Mouse (Mus musculus): ENCODE measurements at regions not wholly inside any gene's neighbourhood (a gene's known extent, or its start where the extent isn't known, plus 50 kb on each side); places are given as distances from the start of the nearest gene placed in this dataset.
A peak's percentile ranks its signal among the peaks of the same experiment; 100 is the strongest.

DNA sequence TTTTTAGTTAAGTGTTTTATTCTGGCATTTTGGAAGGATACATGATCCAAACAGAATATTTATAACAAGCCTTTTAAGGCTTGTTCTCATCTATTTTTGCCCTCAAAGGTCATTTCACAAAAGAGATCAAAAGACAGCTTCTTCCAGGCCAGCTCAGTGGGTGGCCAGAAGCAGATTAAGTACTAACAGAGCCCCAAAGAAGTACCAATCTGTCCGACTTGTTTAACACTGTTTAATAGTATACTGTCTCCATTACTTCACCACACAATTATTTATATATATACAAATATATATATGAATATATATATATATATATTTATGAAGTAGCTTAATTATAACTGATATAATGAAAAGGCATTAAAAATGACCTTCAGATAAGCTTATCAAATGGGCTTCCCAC, 284.7 kb upstream of the Zic4 start:
- 7% methylated on average over 1 of the region's 1 CpGs for WGBS
- Histone ChIP-seq H3K4me2 (ENCODE audit: low read depth, low read length, severe bottlenecking) (no peak overlapping the region), H3K36me3 (ENCODE audit: control insufficient read depth, insufficient read depth, low read length) (no peaks in the 10 kb centered on the region), H3K9me3 (ENCODE audit: control insufficient read depth, low read length) (no peaks in the 10 kb centered on the region), H3K9ac (ENCODE audit: low read length) (no peak overlapping the region), H3K27me3 (ENCODE audit: control insufficient read depth, insufficient read depth, low read length) (no peaks in the 10 kb centered on the region), H3K4me1 (replicated peaks; ENCODE audit: control insufficient read depth, insufficient read depth, low read length) (no peaks in the 10 kb centered on the region), H3K4me3 (ENCODE audit: low read depth, low read length) (no peak overlapping the region), H3K27ac (ENCODE audit: low read depth, low read length) (no peak overlapping the region)
- DNase-seq (ENCODE audit: low spot score) = no peak
- no peak for ATAC-seq (replicated peaks; ENCODE audit: low FRiP score)

DNA sequence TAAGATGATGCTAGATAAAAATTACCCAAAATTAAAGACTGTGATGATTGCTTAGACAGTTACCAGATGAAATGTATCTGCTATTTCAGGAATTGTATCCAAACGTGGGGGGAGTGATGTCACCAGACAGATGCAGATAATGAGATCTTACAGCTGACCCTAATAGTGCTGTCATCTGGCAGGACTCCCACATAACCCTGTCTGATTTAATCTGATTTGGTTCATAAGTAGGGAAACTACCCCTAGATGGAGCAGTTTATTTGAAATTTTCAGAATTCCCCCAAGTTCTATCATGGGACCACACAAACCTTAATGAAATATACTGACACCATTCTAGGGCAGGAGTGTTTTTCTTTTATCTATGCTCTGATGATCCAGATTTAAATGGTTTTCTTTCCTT, 278.4 kb upstream of the Zic4 start:
- no peak overlapping the region for H3K27ac ChIP-seq (ENCODE audit: low read depth, low read length)
- DNase-seq (ENCODE audit: low spot score) = no peak
- 54% methylated on average over 1 of the region's 1 CpGs for WGBS
- no peaks in the 10 kb centered on the region for H3K4me1 ChIP-seq (replicated peaks; ENCODE audit: control insufficient read depth, insufficient read depth, low read length)
- no peaks in the 10 kb centered on the region for H3K36me3 ChIP-seq (ENCODE audit: control insufficient read depth, insufficient read depth, low read length)
- H3K9me3 ChIP-seq (ENCODE audit: control insufficient read depth, low read length) = no peaks in the 10 kb centered on the region
- no peak overlapping the region for H3K9ac ChIP-seq (ENCODE audit: low read length)
- no peak overlapping the region for H3K4me3 ChIP-seq (ENCODE audit: low read depth, low read length)
- no peak overlapping the region for H3K4me2 ChIP-seq (ENCODE audit: low read depth, low read length, severe bottlenecking)
- ATAC-seq (replicated peaks; ENCODE audit: low FRiP score) = no peak
- H3K27me3 ChIP-seq (ENCODE audit: control insufficient read depth, insufficient read depth, low read length) = no peaks in the 10 kb centered on the region

- Histone ChIP-seq H3K9me3 (ENCODE audit: control insufficient read depth, low read length) (no peaks in the 10 kb centered on the region), H3K36me3 (ENCODE audit: control insufficient read depth, insufficient read depth, low read length) (no peaks in the 10 kb centered on the region), H3K9ac (ENCODE audit: low read length) (no peak overlapping the region), H3K4me1 (replicated peaks; ENCODE audit: control insufficient read depth, insufficient read depth, low read length) (no peaks in the 10 kb centered on the region), H3K4me3 (ENCODE audit: low read depth, low read length) (no peak overlapping the region), H3K4me2 (ENCODE audit: low read depth, low read length, severe bottlenecking) (no peak overlapping the region), H3K27ac (ENCODE audit: low read depth, low read length) (no peak overlapping the region), H3K27me3 (ENCODE audit: control insufficient read depth, insufficient read depth, low read length) (no peaks in the 10 kb centered on the region)
- 90% methylated on average over 3 of the region's 3 CpGs for WGBS
- no peak for ATAC-seq (replicated peaks; ENCODE audit: low FRiP score)
- peak; percentile 44 for DNase-seq (ENCODE audit: low spot score)
These were observed 276.3 kb upstream of the Zic4 start for GRCm38 (mm10) chr9:91085923-91086322.

- no peak overlapping the region for H3K9ac ChIP-seq (ENCODE audit: low read length)
- no peaks in the 10 kb centered on the region for H3K4me1 ChIP-seq (replicated peaks; ENCODE audit: control insufficient read depth, insufficient read depth, low read length)
- no peaks in the 10 kb centered on the region for H3K36me3 ChIP-seq (ENCODE audit: control insufficient read depth, insufficient read depth, low read length)
- whole genome bisulfite sequencing = 70% methylated on average over 2 of the region's 2 CpGs
- H3K4me2 ChIP-seq (ENCODE audit: low read depth, low read length, severe bottlenecking) = no peak overlapping the region
- H3K27ac ChIP-seq (ENCODE audit: low read depth, low read length) = no peak overlapping the region
- ATAC-seq (replicated peaks; ENCODE audit: low FRiP score) (no peak), DNase-seq (ENCODE audit: low spot score) (no peak)
- H3K9me3 ChIP-seq (ENCODE audit: control insufficient read depth, low read length) = no peaks in the 10 kb centered on the region
- no peak overlapping the region for H3K4me3 ChIP-seq (ENCODE audit: low read depth, low read length)
- H3K27me3 ChIP-seq (ENCODE audit: control insufficient read depth, insufficient read depth, low read length) = no peaks in the 10 kb centered on the region
These were observed 272.9 kb upstream of the Zic4 start for GRCm38 (mm10) chr9:91089348-91089747.

GRCm38 (mm10) chr9:91091421-91092050, 270.7 kb upstream of the Zic4 start:
- Histone ChIP-seq H3K27ac (ENCODE audit: low read depth, low read length) (no peak overlapping the region), H3K27me3 (ENCODE audit: control insufficient read depth, insufficient read depth, low read length) (no peaks in the 10 kb centered on the region), H3K4me2 (ENCODE audit: low read depth, low read length, severe bottlenecking) (no peak overlapping the region), H3K36me3 (ENCODE audit: control insufficient read depth, insufficient read depth, low read length) (no peaks in the 10 kb centered on the region), H3K4me1 (replicated peaks; ENCODE audit: control insufficient read depth, insufficient read depth, low read length) (no peaks in the 10 kb centered on the region), H3K9ac (ENCODE audit: low read length) (no peak overlapping the region), H3K9me3 (ENCODE audit: control insufficient read depth, low read length) (no peaks in the 10 kb centered on the region), H3K4me3 (ENCODE audit: low read depth, low read length) (no peak overlapping the region)
- no peak for DNase-seq (ENCODE audit: low spot score)
- no peak for ATAC-seq (replicated peaks; ENCODE audit: low FRiP score)
- WGBS = 96% methylated on average over 1 of the region's 1 CpGs

DNA sequence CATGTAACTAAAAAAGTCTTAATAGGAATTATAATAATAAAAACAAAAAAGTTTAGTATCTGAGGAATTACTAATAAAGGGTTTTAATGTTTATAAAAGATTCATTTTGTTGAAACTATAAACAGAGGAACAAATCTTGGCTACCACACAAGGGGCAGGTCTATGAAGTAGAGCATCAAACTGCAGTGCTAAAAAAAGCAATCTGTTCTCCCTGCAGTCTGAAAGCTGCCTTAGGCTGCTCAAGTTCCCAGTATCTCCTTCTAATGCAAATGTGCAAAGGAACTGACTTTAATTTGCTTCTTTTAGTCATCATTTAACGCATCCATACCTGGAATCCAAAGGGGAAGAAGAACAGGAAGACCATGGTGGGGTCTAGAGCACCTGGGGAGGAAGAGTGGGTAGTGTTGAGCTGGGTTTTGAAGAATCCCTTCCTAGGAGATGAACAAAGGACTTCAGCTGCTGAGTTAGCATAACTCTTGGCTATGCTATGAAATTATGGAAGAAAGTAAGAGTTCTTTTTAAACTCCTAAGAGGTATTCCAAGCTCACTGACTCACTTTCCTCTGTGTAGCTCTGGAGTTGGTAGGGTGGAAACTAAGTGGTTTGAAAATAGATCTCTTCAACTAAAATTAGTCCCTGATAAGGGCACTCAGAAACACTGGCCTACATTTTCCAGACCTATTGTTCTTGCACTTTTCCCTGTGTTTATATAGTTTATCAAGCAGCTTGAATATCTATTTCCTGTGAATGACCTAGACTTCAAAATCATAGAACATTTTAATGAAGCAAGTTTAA, 260.4 kb upstream of the Zic4 start:
- DNase-seq (ENCODE audit: low spot score) (no peak), ATAC-seq (replicated peaks; ENCODE audit: low FRiP score) (no peak)
- Histone ChIP-seq H3K27ac (ENCODE audit: low read depth, low read length) (no peak overlapping the region), H3K4me2 (ENCODE audit: low read depth, low read length, severe bottlenecking) (no peak overlapping the region), H3K36me3 (ENCODE audit: control insufficient read depth, insufficient read depth, low read length) (no peaks in the 10 kb centered on the region), H3K9ac (ENCODE audit: low read length) (no peak overlapping the region), H3K27me3 (ENCODE audit: control insufficient read depth, insufficient read depth, low read length) (no peaks in the 10 kb centered on the region), H3K9me3 (ENCODE audit: control insufficient read depth, low read length) (no peaks in the 10 kb centered on the region), H3K4me3 (ENCODE audit: low read depth, low read length) (no peak overlapping the region), H3K4me1 (replicated peaks; ENCODE audit: control insufficient read depth, insufficient read depth, low read length) (no peaks in the 10 kb centered on the region)
- WGBS = 58% methylated on average over 1 of the region's 1 CpGs

GRCm38 (mm10) chr9:91122441-91123035, 239.7 kb upstream of the Zic4 start:
- H3K4me3 ChIP-seq (ENCODE audit: low read depth, low read length) = no peak overlapping the region
- whole genome bisulfite sequencing = 85% methylated on average over 5 of the region's 5 CpGs
- no peak overlapping the region for H3K9ac ChIP-seq (ENCODE audit: low read length)
- no peak overlapping the region for H3K27ac ChIP-seq (ENCODE audit: low read depth, low read length)
- no peak for ATAC-seq (replicated peaks; ENCODE audit: low FRiP score)
- H3K9me3 ChIP-seq (ENCODE audit: control insufficient read depth, low read length) = no peaks in the 10 kb centered on the region
- H3K27me3 ChIP-seq (ENCODE audit: control insufficient read depth, insufficient read depth, low read length) = no peaks in the 10 kb centered on the region
- no peaks in the 10 kb centered on the region for H3K36me3 ChIP-seq (ENCODE audit: control insufficient read depth, insufficient read depth, low read length)
- no peak for DNase-seq (ENCODE audit: low spot score)
- no peaks in the 10 kb centered on the region for H3K4me1 ChIP-seq (replicated peaks; ENCODE audit: control insufficient read depth, insufficient read depth, low read length)
- H3K4me2 ChIP-seq (ENCODE audit: low read depth, low read length, severe bottlenecking) = no peak overlapping the region

- Histone ChIP-seq H3K9me3 (ENCODE audit: control insufficient read depth, low read length) (no peaks in the 10 kb centered on the region), H3K4me3 (ENCODE audit: low read depth, low read length) (no peak overlapping the region), H3K27me3 (ENCODE audit: control insufficient read depth, insufficient read depth, low read length) (no peaks in the 10 kb centered on the region), H3K4me1 (replicated peaks; ENCODE audit: control insufficient read depth, insufficient read depth, low read length) (no peaks in the 10 kb centered on the region), H3K36me3 (ENCODE audit: control insufficient read depth, insufficient read depth, low read length) (no peaks in the 10 kb centered on the region), H3K27ac (ENCODE audit: low read depth, low read length) (no peak overlapping the region), H3K9ac (ENCODE audit: low read length) (no peak overlapping the region), H3K4me2 (ENCODE audit: low read depth, low read length, severe bottlenecking) (no peak overlapping the region)
- ATAC-seq (replicated peaks; ENCODE audit: low FRiP score) = no peak
- no peak for DNase-seq (ENCODE audit: low spot score)
- WGBS = 85% methylated on average over 7 of the region's 7 CpGs
These were observed 239.0 kb upstream of the Zic4 start for GRCm38 (mm10) chr9:91123208-91123607.

All from forebrain, embryonic 11.5 days (tissue).